Mouse (Mus musculus): ENCODE data around the gene Pigp.

The Pigp gene

DNA sequence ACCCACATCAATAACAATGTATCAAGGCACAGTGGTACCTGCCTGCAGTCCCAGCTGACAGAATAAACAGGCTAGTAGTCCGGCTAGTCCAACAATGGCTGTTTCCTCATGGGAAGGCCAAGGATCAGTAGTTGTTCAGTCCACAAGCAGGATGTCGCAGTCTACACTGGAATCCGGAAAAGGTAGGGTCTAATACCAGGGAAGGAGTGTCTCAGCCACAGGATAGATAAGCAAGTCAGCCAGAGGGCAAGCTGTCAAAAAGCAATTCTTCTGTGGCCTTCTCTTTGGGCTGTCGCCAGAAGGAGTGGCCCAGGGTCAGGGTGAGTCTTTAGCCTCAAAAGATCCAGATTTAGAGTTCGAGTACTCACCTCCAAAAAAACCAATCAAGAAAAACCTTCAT, 53.9 kb downstream of the Pigp start:
- no peak for DNase-seq (ENCODE audit: low read depth, low spot score)

DNA sequence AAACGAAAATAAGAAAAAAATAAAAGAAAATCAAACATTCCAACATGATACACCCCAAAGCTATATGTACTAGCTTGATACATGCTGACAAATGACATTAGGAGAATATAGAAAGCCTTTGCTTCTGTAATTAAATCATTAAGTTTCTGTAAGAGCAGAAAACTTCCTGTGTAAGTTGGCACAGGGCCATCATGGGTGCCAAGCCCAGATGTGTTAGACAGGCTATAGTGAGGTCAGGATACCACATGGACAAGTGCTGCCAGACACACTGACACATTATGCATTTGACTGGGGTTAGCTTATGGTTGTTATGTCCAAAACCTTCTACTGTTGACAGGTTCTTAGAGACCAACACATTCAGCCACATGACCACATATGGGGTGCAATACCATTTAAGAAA, 56.4 kb downstream of the Pigp start:
- no peak for DNase-seq (ENCODE audit: low read depth, low spot score)

DNA sequence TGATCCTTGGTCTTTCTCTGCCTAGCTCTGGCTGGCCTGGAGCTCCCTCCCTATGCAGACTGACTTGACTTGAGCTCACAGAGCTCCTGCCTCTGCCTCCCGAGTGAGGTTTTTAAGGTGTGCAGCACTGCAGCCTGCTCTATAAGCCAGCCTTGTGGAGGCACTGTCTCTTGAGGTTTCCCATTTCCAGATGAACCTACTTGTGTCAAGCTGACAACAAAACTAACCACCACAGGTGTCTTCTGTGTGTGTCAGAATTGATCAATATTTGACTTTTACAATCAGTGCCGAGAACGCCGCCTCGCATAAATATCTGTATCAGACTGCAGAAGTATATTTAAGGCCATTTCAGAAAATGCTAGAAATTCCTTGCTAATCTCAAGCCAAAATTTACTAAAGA, 57.0 kb downstream of the Pigp start:
- DNase-seq (ENCODE audit: low read depth, low spot score): no peak

DNA sequence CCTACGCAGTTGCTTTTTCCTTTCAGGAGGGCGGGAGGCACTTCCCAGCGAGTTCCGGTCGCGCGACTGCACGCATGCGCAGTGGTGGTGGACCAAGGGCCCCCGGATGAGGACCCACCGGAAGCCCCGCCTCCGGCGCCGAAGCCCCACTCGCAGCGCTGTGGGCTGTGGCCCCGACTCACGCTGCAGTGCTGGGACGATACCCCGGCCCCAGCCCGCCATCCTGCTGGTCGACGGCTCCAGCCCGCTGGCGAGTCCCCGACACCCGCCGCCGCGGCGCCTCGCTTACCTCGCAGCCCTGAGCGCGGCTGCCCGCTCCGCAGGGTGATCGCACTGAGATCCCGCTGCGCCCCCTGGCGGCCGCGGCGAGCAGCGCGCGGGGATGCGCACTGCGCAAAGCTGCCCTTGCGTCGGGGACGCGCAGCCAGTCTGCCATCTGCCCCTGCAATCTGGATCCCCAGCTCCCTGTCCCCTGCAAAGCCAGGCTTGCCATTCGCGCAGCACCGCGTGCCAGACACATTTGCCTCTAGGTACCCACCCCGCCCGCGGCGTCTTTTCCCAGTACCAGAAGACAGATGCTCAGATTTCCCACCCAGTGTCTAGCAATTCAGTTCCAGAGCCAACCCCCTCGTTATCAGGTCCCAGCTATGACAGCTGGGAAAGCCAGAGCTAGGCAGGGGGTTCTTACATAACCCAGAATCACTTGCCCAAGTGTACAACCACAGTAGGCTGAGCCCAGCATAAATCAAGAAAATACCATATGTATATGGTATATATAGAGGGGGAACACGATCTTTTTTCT, 58.2 kb downstream of the Pigp start, which contains the start of gene Hlcs:
Gene Hlcs (minus strand): TSS at position 343 of the 802 bp plus-strand sequence.
- DNase-seq (ENCODE audit: low read depth, low spot score): peak; percentile 98

DNA sequence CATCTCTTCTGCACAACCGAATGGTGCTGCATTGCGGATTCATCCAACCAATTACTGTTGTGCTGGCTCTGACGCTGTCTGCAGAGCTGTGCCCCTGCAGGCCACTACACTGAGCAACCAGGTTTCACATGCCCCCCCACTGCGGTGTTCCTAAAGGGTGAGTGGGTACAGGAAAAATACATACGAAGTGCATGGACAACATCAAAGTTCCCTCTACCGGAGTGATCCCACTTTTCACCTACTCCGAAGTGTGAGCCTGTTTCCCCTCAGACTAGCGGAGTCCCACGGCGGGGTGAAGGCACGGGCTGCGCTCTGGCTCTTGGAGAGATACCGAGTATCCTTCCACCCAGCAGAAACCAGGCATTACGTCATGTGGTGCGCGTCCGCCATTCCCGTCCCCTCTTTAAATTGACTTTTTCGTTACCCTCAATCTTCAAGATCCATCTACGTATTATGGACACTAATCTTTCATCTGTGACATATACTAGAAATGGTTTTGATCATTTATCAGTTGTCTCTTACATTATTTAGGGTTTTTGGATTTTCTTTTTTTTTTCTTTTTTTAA, 58.9 kb downstream of the Pigp start:
- peak; percentile 93 for DNase-seq (ENCODE audit: low read depth, low spot score)

DNA sequence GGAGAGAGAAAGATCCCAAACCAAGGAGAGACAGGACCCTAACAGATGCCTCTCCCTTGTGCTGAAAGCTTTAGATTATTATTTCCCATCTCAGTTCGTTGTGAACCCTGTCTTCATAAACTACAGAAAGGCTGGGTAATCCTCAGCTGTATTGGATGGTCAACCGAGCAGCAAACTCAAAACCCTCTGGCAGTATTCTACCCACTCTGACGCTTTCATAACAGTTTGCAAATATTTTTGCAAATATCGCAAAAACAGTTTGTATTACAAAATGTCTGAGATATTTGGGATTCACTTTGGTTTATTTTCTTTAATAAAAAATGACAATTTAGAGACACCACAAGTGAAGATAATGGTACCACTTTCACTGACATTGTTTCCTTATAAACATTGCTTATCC, 59.7 kb downstream of the Pigp start:
- no peak for DNase-seq (ENCODE audit: low read depth, low spot score)

DNA sequence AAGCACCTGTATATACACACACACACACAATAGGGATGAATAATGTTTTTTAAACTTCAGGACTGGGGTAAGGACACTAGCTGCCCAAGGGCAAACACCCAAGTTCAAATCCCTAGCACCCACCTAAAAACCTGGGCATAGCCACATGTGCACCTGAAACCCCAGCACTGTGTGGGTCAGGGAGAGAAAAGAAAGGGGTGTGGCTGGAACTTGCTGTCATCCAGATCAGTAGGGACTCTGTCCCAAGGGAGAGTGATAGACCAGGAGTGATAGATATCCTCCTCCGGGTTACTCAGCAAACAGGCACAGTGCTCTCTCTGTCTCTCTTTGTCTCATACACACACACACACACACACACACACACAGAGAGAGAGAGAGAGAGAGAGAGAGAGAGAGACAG, 60.2 kb downstream of the Pigp start:
- DNase-seq (ENCODE audit: low read depth, low spot score): no peak

DNA sequence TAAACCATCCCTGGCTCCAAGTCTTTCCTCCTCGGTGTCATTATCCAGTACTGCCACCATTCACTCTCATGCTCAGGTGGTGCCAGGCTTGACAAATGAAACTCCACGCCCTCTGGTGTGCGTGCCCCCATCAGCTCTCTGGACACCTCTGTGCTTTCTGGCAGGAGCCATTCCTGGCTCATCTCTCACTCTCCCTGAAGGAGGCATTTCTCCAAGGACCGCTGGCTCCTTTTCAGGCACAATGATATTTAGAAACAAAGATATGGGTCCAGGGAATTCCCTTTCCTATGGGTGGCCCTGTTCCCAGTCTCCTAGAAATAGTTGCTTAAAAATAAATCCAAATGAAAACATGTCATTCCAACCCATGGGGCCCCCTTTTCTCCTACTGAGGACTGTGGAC, 62.6 kb downstream of the Pigp start:
- no peak for DNase-seq (ENCODE audit: low read depth, low spot score)
